Mouse (Mus musculus) right cerebral cortex, postnatal 10 days (tissue): Measurements from ENCODE around the gene Clec12b.
"Not testable (repeated sequence)": the region's sequence is repeated elsewhere in the genome, so short reads cannot be mapped to it uniquely, and the experiment has no call there.

Experiments
- DNase-seq, 2 experiments: peaks; one replicate each; pipeline ENCODE4 v3.0.0; 2021; ENCODE audit warnings: low spot score in 2 of 2

The Clec12b gene

GRCm38 (mm10) chr6:129369374-129370132, 16.1 kb downstream of the Clec12b start:
- no peak for DNase-seq

- DNase-seq = peak; percentile 23 to 56
These were observed 19.7 kb downstream of the Clec12b start for GRCm38 (mm10) chr6:129365959-129366359.

GRCm38 (mm10) chr6:129363942-129364341, 21.7 kb downstream of the Clec12b start:
- no peak for DNase-seq

- no peak for DNase-seq
These were observed 26.2 kb downstream of the Clec12b start for GRCm38 (mm10) chr6:129359515-129359914.

- DNase-seq = no peak
These were observed 29.2 kb downstream of the Clec12b start for GRCm38 (mm10) chr6:129356430-129356829.

GRCm38 (mm10) chr6:129355774-129356173, 29.9 kb downstream of the Clec12b start:
- no peak for DNase-seq

GRCm38 (mm10) chr6:129351091-129351490, 34.6 kb downstream of the Clec12b start:
- DNase-seq = no peak

- no peak for DNase-seq
These were observed 35.9 kb downstream of the Clec12b start for GRCm38 (mm10) chr6:129349524-129350352.

GRCm38 (mm10) chr6:129344408-129344807, 41.3 kb downstream of the Clec12b start:
- no peak for DNase-seq

- DNase-seq = not testable (repeated sequence)
These were observed 43.3 kb downstream of the Clec12b start, which contains the start of gene Clec12a for GRCm38 (mm10) chr6:129342391-129342790. Clec12a (plus strand) TSS chr6:129342691.

- no peak for DNase-seq
These were observed 47.9 kb downstream of the Clec12b start for GRCm38 (mm10) chr6:129337751-129338150.

GRCm38 (mm10) chr6:129333674-129334078, 52.0 kb downstream of the Clec12b start:
- peak; percentile 71 for DNase-seq

- DNase-seq = no peak
These were observed 54.1 kb downstream of the Clec12b start, which contains the start of gene 4922502D21Rik for GRCm38 (mm10) chr6:129331610-129332009. 4922502D21Rik (minus strand) TSS chr6:129331796.

- peak; percentile 24 to 30 for DNase-seq
These were observed 59.0 kb downstream of the Clec12b start for GRCm38 (mm10) chr6:129326568-129327150.

GRCm38 (mm10) chr6:129326016-129326415, 59.7 kb downstream of the Clec12b start:
- DNase-seq = no peak
